Mouse (Mus musculus) adrenal gland, adult 8-10 months (tissue): ENCODE data around the gene Slc8b1. TPM values are rescaled to one million over a fixed set of nuclear protein-coding genes. Genes with fewer than 3 reads are reported as not detected.

ENCODE experiments used
- DNase-seq: peaks from one replicate; pipeline ENCODE4 v3.0.0; 2022
- total RNA-seq, 4 experiments: library from RNA; stranded (reverse); gene quantifications; 2 replicates each; pipeline ENCODE4 v1.2.4; 2022

The Slc8b1 gene
- total RNA-seq, 4 experiments from 2014 or later, result 29.5 to 36.7 (median 34.1) TPM

- no peak for DNase-seq
Observed at GRCm38 (mm10) chr5:120531631-120532030, 20.7 kb downstream of the Slc8b1 start.

DNA sequence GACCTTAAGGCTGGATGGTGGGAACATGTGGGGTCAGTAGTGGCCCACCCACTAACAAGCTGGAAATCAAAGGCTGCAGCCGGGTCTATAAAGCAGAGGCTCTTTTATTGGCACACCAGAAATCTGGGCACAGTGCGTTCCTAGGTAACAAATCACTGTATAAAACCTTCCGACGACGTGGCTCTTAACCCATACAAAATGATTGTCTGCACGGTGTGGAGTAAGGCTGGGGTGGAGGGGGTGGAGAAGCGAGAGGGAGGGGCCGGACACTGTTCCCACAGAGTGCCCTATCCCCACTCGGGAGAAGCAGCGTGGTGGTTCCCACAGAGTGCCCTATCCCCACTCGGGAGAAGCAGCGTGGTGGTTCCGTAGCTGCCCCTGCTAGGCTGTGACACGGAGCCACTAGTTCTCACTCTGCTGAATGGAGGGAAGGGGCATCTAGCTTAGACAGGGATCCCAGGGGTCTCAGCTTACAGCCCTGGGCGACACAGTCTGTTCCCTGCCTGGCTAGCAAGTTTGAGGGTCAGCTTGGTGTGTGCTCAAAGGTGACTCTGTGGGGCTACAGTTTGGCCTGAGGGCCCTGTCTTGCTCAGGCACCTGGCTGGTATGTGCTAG lies 23.2 kb downstream of the Slc8b1 start:
- no peak for DNase-seq

- no peak for DNase-seq
Observed at GRCm38 (mm10) chr5:120534686-120535075, 23.7 kb downstream of the Slc8b1 start.

GRCm38 (mm10) chr5:120536046-120536445 lies 25.1 kb downstream of the Slc8b1 start:
- no peak for DNase-seq

- no peak for DNase-seq
Observed at GRCm38 (mm10) chr5:120536632-120537031, 25.7 kb downstream of the Slc8b1 start.

DNA sequence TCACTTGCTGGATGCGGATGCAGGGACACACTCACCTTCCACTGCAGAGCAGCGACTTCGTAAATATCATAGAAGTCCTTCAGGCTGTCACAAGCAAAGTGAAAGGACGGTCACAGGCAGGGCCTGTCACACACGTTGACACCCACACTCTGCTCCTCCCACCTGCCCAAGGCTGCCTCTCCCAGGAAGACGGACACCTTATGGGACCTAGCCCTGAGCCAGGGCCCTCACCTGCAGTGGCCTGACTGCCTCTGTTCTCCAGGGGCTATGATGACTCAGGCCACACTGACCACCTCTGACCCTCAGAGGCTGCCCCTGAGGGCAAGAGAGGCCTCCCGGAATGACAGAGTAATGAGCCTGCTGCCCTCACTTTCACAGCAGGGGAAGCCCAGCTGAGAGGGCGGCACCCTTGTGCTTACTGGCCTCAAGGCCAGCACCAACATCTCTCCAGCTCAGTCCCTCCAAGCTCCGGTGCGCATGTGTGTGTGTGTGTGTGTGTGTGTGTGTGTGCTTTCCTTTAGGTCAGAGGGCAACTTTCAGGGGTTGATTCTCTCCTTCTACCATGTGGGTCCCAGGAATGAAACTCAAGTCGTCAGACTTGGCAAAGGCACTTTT lies 37.4 kb downstream of the Slc8b1 start:
- no peak for DNase-seq

- no peak for DNase-seq
Observed at GRCm38 (mm10) chr5:120550137-120550536, 39.2 kb downstream of the Slc8b1 start.

DNA sequence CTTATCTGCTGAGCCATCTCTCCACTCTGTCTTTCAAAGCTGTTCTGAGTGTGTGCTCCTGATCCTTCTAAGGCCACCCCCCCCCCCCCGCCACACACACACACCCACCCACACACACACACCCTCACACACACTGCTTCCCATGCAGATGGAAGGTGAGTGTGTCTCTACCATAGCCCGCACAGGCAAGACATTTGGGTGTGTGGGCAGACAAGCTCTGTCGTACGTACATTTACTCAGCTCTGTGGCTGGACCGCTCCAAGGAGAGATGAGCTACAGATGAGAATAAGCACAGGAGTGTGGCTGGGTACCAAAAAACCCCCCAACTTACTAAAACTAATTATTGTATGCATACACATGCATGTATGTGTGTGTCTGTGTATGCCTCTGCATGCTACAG lies 39.7 kb downstream of the Slc8b1 start:
- DNase-seq, result no peak

- no peak for DNase-seq
Observed at GRCm38 (mm10) chr5:120555871-120556270, 44.9 kb downstream of the Slc8b1 start.

DNA sequence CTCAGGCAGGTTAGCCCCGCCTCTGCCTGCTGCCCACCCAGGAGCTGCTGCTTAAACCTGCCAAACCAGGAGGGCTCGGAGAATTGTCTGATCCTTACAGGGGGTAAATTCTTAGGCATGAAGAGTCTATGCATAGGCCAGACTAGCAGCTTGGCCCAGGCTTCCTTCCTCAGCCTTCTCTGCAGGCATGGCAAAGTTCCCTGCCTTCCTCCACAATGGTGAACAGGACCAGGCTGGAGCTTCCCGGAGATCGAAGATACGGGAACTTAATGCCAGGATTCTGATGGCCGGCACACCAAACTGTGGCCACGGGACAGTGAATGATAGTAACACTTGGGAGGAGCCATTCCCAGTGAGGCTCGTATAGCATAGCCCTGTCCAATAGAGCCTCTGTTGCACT lies 47.1 kb downstream of the Slc8b1 start:
- no peak for DNase-seq

- DNase-seq, result no peak
Observed at GRCm38 (mm10) chr5:120558762-120559161, 47.8 kb downstream of the Slc8b1 start.

DNA sequence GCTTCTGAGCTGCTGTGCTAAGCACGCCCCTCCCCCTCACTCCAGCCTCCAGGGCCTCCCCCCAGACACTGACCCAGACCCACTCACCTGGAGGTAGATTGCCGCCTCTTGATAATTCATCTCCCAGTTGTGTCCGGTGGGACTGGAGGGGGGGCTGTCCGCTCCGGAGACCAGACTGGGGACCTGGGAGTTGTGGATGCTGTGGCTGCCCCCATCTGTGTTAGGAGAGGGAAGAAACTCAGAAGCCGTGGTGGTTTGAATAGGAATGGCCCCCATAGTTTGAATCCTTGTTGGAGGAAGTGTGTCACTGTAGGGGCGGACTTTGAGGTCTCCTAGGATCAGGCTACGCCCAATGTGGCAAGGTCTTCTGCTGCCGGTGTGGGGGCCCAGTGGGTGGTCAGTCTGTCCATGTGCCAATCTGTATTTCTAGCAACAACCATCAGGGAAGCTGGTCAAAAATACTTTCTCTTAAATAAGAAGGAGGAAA lies 49.2 kb downstream of the Slc8b1 start:
- no peak for DNase-seq

- DNase-seq, result no peak
Observed at GRCm38 (mm10) chr5:120560616-120561311, 49.8 kb downstream of the Slc8b1 start.

GRCm38 (mm10) chr5:120562956-120563913 lies 52.3 kb downstream of the Slc8b1 start:
- DNase-seq, result peak; percentile 52

GRCm38 (mm10) chr5:120563914-120564311 lies 52.9 kb downstream of the Slc8b1 start:
- DNase-seq, result no peak

GRCm38 (mm10) chr5:120565171-120565905 lies 54.4 kb downstream of the Slc8b1 start:
- DNase-seq, result no peak

DNA sequence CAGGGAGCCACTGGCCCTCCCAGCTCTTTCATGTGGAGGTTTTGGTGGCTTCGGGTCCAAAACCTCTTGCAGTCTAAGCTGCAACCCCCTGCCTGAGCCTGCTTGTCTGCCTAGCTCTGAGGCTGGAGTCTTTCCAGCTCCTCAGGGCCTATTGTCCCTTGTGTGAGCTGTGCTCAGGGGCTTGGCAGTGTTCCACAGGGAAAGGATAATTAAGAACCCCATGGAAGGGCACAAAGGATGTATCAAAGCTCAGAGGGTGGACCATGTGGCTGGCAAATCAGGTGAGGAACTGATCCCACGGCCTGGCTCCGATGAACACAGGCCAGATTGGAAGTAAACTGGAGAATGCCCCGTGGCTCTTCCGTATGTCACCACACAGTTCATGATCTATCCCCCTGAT lies 55.1 kb downstream of the Slc8b1 start:
- DNase-seq, result no peak

DNA sequence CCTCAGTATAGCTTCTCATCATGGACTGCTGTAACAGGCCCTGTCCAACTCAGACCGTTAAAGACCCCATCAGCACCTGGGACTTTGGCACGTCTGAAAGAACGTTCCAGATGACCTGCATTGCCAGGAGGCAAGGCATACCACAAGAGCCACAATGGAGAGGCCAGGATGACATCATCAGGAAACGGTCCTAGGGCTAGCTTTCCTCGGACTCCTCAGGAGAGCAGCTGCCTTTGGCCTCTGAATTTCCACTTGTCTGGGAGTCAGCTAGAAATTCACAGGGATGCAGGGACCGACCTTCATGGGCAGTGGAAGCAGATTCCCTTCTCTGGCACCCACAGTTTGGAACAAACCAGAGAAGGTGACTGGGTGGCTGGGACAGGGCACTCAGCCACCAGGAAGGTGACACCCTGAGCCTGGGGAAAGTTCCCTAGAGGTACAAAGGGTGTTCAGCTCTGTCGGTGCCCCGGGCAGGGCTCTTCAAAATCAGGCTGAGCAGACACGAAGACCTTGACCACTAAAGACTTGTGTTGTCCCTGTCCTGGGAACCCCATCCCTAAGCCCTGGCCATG lies 55.8 kb downstream of the Slc8b1 start:
- no peak for DNase-seq

DNA sequence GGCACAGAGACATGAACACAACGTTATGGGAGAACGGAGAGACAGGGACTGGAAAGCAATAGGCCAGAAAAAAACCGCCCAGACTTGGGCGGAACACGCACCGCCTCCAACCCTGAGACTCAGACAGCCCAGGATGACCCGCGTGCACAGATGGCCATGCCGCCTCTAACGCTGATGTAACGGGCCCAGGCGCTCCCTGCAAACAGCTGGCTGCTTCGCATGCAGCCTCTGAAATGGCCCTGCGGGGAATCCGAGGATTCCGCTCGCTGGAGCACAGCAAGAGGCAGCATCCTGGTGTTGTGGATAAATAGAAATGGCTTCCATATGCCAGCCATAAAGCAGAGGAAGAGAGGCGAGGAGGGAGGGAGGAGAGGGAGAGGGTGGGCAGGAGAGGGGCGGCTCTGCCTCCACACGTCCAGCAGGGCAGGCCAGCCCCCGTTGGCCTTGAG lies 56.3 kb downstream of the Slc8b1 start:
- DNase-seq, result peak; percentile 73

- DNase-seq, result no peak
Observed at GRCm38 (mm10) chr5:120567761-120568211, 56.8 kb downstream of the Slc8b1 start.

DNA sequence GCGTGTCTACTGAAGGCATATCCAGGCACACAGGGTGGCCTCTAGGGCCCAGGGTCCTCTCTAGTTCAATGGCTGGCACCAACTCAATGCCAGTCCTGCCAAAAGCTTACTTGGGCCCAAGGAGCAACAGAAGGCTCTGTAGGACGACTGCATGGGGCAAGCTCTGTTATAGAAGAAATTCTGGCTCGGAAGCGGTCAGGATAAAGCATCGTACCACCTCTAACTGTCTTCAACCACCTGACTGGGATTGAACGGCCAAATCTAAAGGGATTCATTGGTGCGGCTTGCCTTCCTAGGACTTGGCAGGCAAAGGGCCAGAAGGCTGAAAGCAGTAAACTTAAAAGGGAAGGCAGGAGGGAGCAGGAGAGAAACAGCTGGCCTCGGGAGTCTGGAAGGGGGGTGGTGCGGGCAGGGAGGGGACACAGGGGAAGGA lies 57.4 kb downstream of the Slc8b1 start:
- no peak for DNase-seq
